8 mouse cellular contexts compared by ENCODE assay signal in the genomic region with DNA sequence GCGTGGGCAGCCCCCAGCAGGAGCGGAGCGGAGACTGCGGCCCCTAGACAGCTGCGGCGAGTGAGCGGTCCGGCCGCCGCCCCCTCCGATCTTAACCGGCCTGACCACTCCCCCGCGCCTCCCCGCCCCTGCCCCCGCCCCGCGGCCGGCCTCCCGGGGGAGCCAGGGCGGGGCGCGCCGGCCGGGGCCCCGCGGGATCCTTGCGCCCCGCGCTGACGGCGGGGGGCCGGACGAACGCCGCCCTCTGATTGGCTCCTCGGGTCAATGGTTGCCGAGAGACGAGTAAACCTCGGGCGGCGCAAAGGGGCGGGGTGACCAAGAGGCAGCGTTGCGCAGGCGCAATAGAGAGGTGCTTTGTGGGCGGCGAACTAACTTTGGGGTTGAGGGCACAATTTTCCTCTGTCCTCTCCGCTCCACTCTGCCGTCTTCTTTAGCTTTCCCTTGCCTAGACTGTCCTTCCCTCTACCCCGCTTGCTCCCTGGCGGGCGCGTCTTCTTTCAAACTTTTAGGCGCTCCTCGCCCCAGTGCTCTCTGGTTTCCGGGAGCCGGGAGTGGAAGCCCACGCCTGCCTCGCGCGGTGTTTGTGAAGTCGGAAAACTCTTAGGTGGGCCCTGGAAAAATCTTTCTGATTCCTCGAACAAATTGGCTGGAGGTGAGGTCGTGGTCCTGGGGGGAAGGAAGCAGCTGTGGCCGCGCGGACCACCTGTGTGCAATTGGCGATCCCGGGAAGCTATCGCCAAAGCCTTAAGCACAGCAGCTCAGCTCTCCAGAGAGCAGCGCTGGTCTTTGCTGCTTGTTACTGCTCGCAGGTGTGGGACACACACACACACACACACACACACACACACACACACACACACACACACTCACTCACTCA. TPM values are rescaled to one million over a fixed set of nuclear protein-coding genes. Genes with fewer than 3 reads are reported as not detected.
DNase-seq lines count a peak whose midpoint lies in the region; ATAC-seq and TF ChIP-seq lines count a peak whose summit lies in the region.

TSS of gene Tent5c (minus strand) at position 192 of the 877 bp plus-strand sequence.

- H3K27ac ChIP-seq in ES-Bruce4 (ENCODE audit: insufficient read depth, low read length): no peak within 1 kb of the TSS
- H3K27ac ChIP-seq in forebrain, embryonic 14.5 days (ENCODE audit: low read depth, low read length): no peak within 1 kb of the TSS

- no peak for TF ChIP-seq EP300 in ES-Bruce4 (IDR thresholded peaks at IDR 0.05; ENCODE audit: insufficient read depth, low read depth, low read length)

- intact Hi-C loops in heart, postnatal 25 days (cut with DNase I): loop anchor here (5.0 kb wide), 1 partner anchor 198 kb away; the partner anchor contains the start of gene Man1a2

- DNase-seq in cerebellum, adult 11 months: peak; percentile 45
- peak; percentile 96 for DNase-seq in forebrain, embryonic 14.5 days (ENCODE audit: low spot score)
- DNase-seq in heart, postnatal 25 days (ENCODE audit: low spot score): peak; percentile 91
- DNase-seq in layer of hippocampus, adult 18-20 months (ENCODE audit: low spot score in 2 of 2): peak; percentile 78 to 92
- DNase-seq in lung, adult 2 months: peak; percentile 94
- DNase-seq in thymus, adult 18-20 months: peak; percentile 86 to 92

- no peaks in the 10 kb centered on the region for H3K4me1 ChIP-seq in ES-Bruce4 (ENCODE audit: control insufficient read depth, insufficient read depth, low read length)
- H3K4me1 ChIP-seq in forebrain, embryonic 14.5 days (ENCODE audit: control insufficient read depth, insufficient read depth, low read length): peaks cover 2% of the 10 kb centered on the region; the same call in 1 of the 2 replicates
- H3K4me1 ChIP-seq in lung, adult 2 months (ENCODE audit: control insufficient read depth, insufficient read depth, low read length): 0 out of 2 replicates have a peak, but pooled peaks cover 2% of the 10 kb centered on the region

- peak within 1 kb of the TSS; percentile 99 for H3K4me2 ChIP-seq in forebrain, embryonic 14.5 days (ENCODE audit: low read length)

- 0 out of 2 replicates have a peak, but pooled peaks cover 5% of the 10 kb centered on the region for H3K27me3 ChIP-seq in ES-Bruce4 (ENCODE audit: control insufficient read depth, insufficient read depth, low read length, poor library complexity, severe bottlenecking)
- peaks cover 15% of the 10 kb centered on the region for H3K27me3 ChIP-seq in forebrain, embryonic 14.5 days (replicated peaks; ENCODE audit: control insufficient read depth, insufficient read depth, low read length)

- no peak for TF ChIP-seq CTCF in ES-Bruce4 (IDR thresholded peaks at IDR 0.05; ENCODE audit: low read depth, low read length)
- TF ChIP-seq CTCF in lung, adult 2 months (IDR thresholded peaks at IDR 0.05; ENCODE audit: insufficient read depth, low read length): no peak

- H3K9me3 ChIP-seq in ES-Bruce4 (replicated peaks; ENCODE audit: control insufficient read depth, insufficient read depth, low read length, poor library complexity, severe bottlenecking): no peaks in the 10 kb centered on the region
- H3K9me3 ChIP-seq in forebrain, embryonic 14.5 days (replicated peaks; ENCODE audit: control insufficient read depth, low read length): no peaks in the 10 kb centered on the region

- H3K36me3 ChIP-seq in ES-Bruce4 (ENCODE audit: control insufficient read depth, insufficient read depth, low read length, poor library complexity, severe bottlenecking): no peaks in the 10 kb centered on the region
- no peaks in the 10 kb centered on the region for H3K36me3 ChIP-seq in forebrain, embryonic 14.5 days (ENCODE audit: control insufficient read depth, insufficient read depth, low read length)

- H3K4me3 ChIP-seq in ES-Bruce4 (ENCODE audit: low read depth, low read length): peak within 1 kb of the TSS; percentile 83
- peak within 1 kb of the TSS; percentile 58 for H3K4me3 ChIP-seq in forebrain, embryonic 14.5 days (ENCODE audit: low read depth, low read length)
- H3K4me3 ChIP-seq in lung, adult 2 months (replicated peaks; ENCODE audit: extremely low read depth, low read depth, low read length): peak within 1 kb of the TSS; percentile 98

- peak within 1 kb of the TSS; percentile 74 for H3K9ac ChIP-seq in ES-Bruce4 (ENCODE audit: low read depth, poor library complexity, severe bottlenecking)
- peak within 1 kb of the TSS; percentile 60 for H3K9ac ChIP-seq in forebrain, embryonic 14.5 days (ENCODE audit: low read length)

- ATAC-seq in forebrain, embryonic 14.5 days: peak; percentile 95
- ATAC-seq in neutrophil, adult 5-6 weeks (ENCODE audit: extremely low read depth, insufficient number of reproducible peaks, low FRiP score, poor library complexity, severe bottlenecking): peak; percentile 86

- no peak for TF ChIP-seq POLR2A in ES-Bruce4 (IDR thresholded peaks at IDR 0.05; ENCODE audit: insufficient read depth, low read length)
- TF ChIP-seq POLR2A in lung, adult 2 months (IDR thresholded peaks at IDR 0.05; ENCODE audit: borderline replicate concordance, extremely low read depth, low read depth, low read length): peak; percentile 81; the same call in 1 of the 2 replicates

- under 1% methylated on average over 46 of the region's 73 CpGs for WGBS in forebrain, embryonic 14.5 days
- under 1% methylated on average over 70 of the region's 73 CpGs for WGBS in lung, adult 2 months

RNA-seq across cellular contexts. Expression of gene Tent5c, which starts in this region (rescaled TPM):
- 0.67 and 0.70 TPM in 2 replicates for polyA plus RNA-seq in ES-Bruce4 (2011; ENCODE audit: insufficient read depth, insufficient read length, low read depth, missing spikeins)
- 1.9 and 2.9 TPM in 2 replicates for polyA plus RNA-seq in forebrain, embryonic 14.5 days (2014; fragmentation: Nextera tagmentation; extraction: Ambion mirVana)
- total RNA-seq in heart, postnatal 25 days (2021): 10 to 100 TPM; 28.5 to 62.1 TPM
- 1 to 10 TPM; 2.4 to 2.8 TPM for total RNA-seq in layer of hippocampus, adult 18-20 months (2021)
- polyA plus RNA-seq in lung, adult 2 months (2012; rRNA removed): 11.4 and 12.1 TPM in 2 replicates
- total RNA-seq in neutrophil, adult 5-6 weeks (2017): 107 and 110 TPM in 2 replicates

Comparison
In these comparisons a context has a peak if more than half of its experiments do, and no peak if none do; other contexts are left out.
1. RNA of gene Tent5c (total RNA-seq): 107 to 110 TPM in neutrophil, adult 5-6 weeks and 28.5 to 62.1 TPM in heart, postnatal 25 days; 2.4 to 2.8 TPM in layer of hippocampus, adult 18-20 months; every median in the first group is over 4 times any median in the second.
2. DNase-seq: peak in every context shown above with its lines; median percentile 96 in forebrain, embryonic 14.5 days; 94 in lung, adult 2 months; 91 in heart, postnatal 25 days; 89 in thymus, adult 18-20 months; 85 in layer of hippocampus, adult 18-20 months; 45 in cerebellum, adult 11 months.
3. Peak in every context shown above with its lines, with median percentiles within 50 percentile points of each other: H3K4me3 ChIP-seq.